Mouse (Mus musculus) olfactory bulb, adult 2 months (tissue): Measurements from ENCODE around the gene BC052040. TPM values are rescaled to one million over a fixed set of nuclear protein-coding genes. Genes with fewer than 3 reads are reported as not detected.

ENCODE experiments used
- H3K27ac ChIP-seq: fragments of 200-500 bp; 2 replicates; pipeline ENCODE4 v1.5.1; 2012; ENCODE audit warnings: low read depth, low read length; ENCODE audit not compliant: insufficient read depth
- H3K4me1 ChIP-seq: fragments of 200-500 bp; 2 replicates; pipeline ENCODE4 v1.6.1; 2012; ENCODE audit warnings: low read length; ENCODE audit not compliant: control insufficient read depth, insufficient read depth
- H3K4me3 ChIP-seq: fragments of 200-500 bp; 2 replicates; pipeline ENCODE4 v1.5.1; 2012; ENCODE audit warnings: mild to moderate bottlenecking, low read depth, low read length, moderate library complexity; ENCODE audit not compliant: insufficient read depth
- CTCF ChIP-seq: fragments of 200-500 bp; IDR thresholded peaks from 2 replicates; pipeline ENCODE4 v1.5.1; 2012; ENCODE audit warnings: low read depth, mild to moderate bottlenecking, low read length, moderate library complexity; ENCODE audit not compliant: insufficient read depth
- POLR2A ChIP-seq: fragments of 200-500 bp; IDR thresholded peaks from 2 replicates; pipeline ENCODE4 v1.6.1; 2012; ENCODE audit warnings: mild to moderate bottlenecking, low read depth, low read length, moderate library complexity; ENCODE audit not compliant: insufficient read depth
- WGBS: fragments of 180-500 bp; shearing (Covaris S2); methylation state at CpG from one replicate; pipeline ENCODE4 v1.1.7; 2018; 5-methylcytosine and 5-hydroxymethylcytosine counted together
- polyA plus RNA-seq: library from polyadenylated mRNA; stranded (reverse); fragments of >200 nt; gene quantifications from 2 replicates; pipeline ENCODE4 v1.2.4, GENCODE M21; 2012; ENCODE audit warnings: low replicate concordance; ENCODE audit not compliant: missing spikeins, insufficient read depth, insufficient read length

The BC052040 gene
- polyA plus RNA-seq, 1 experiment: not detected

- peaks cover 3% of the 10 kb centered on the region for H3K4me1 ChIP-seq
- peak overlapping the region; percentile 37; the same call in 1 of the 2 replicates for H3K27ac ChIP-seq
- WGBS: 55% methylated on average over 2 of the region's 2 CpGs
- no peak for TF ChIP-seq POLR2A
- no peak for TF ChIP-seq CTCF
- no peak overlapping the region for H3K4me3 ChIP-seq
Observed at GRCm38 (mm10) chr2:115592651-115593119, 11.2 kb downstream of the BC052040 start.

GRCm38 (mm10) chr2:115597017-115597416, 15.5 kb downstream of the BC052040 start:
- H3K4me1 ChIP-seq: peaks cover 6% of the 10 kb centered on the region
- WGBS: 89% methylated on average over 10 of the region's 10 CpGs
- H3K27ac ChIP-seq: no peak overlapping the region
- no peak overlapping the region for H3K4me3 ChIP-seq
- TF ChIP-seq POLR2A (no peak), CTCF (no peak)

- H3K4me1 ChIP-seq: peaks cover 3% of the 10 kb centered on the region
- H3K4me3 ChIP-seq: no peak overlapping the region
- no peak overlapping the region for H3K27ac ChIP-seq
- TF ChIP-seq CTCF: no peak
- no peak for TF ChIP-seq POLR2A
- WGBS: 90% methylated on average over 5 of the region's 5 CpGs
Observed at GRCm38 (mm10) chr2:115598266-115598665, 16.8 kb downstream of the BC052040 start.

GRCm38 (mm10) chr2:115600724-115601123, 19.2 kb downstream of the BC052040 start:
- Histone ChIP-seq H3K4me1 (peaks cover 3% of the 10 kb centered on the region), H3K4me3 (no peak overlapping the region), H3K27ac (no peak overlapping the region)
- WGBS: 84% methylated on average over 5 of the region's 5 CpGs
- TF ChIP-seq CTCF (no peak), POLR2A (no peak)

- TF ChIP-seq CTCF (no peak), POLR2A (no peak)
- 98% methylated on average over 1 of the region's 1 CpGs for WGBS
- Histone ChIP-seq H3K27ac (no peak overlapping the region), H3K4me3 (no peak overlapping the region), H3K4me1 (peaks cover 3% of the 10 kb centered on the region)
Observed at GRCm38 (mm10) chr2:115601280-115601679, 19.8 kb downstream of the BC052040 start.

GRCm38 (mm10) chr2:115602116-115602515, 20.6 kb downstream of the BC052040 start:
- no peak overlapping the region for H3K27ac ChIP-seq
- H3K4me1 ChIP-seq: peaks cover 3% of the 10 kb centered on the region
- WGBS: 85% methylated on average over 2 of the region's 2 CpGs
- no peak overlapping the region for H3K4me3 ChIP-seq
- TF ChIP-seq CTCF (no peak), POLR2A (no peak)

- 63% methylated on average over 6 of the region's 6 CpGs for WGBS
- Histone ChIP-seq H3K4me3 (no peak overlapping the region), H3K4me1 (no peaks in the 10 kb centered on the region), H3K27ac (no peak overlapping the region)
- no peak for TF ChIP-seq CTCF
Observed at GRCm38 (mm10) chr2:115604132-115604531, 22.6 kb downstream of the BC052040 start.

- 73% methylated on average over 1 of the region's 1 CpGs for WGBS
- no peak overlapping the region for H3K27ac ChIP-seq
- TF ChIP-seq CTCF (no peak), POLR2A (no peak)
- H3K4me1 ChIP-seq: no peaks in the 10 kb centered on the region
- no peak overlapping the region for H3K4me3 ChIP-seq
Observed at GRCm38 (mm10) chr2:115605829-115606336, 24.4 kb downstream of the BC052040 start.

- H3K4me3 ChIP-seq: no peak overlapping the region
- no peak for TF ChIP-seq CTCF
- TF ChIP-seq POLR2A: no peak
- no peaks in the 10 kb centered on the region for H3K4me1 ChIP-seq
- 95% methylated on average over 3 of the region's 3 CpGs for WGBS
- no peak overlapping the region for H3K27ac ChIP-seq
Observed at GRCm38 (mm10) chr2:115609020-115609419, 27.5 kb downstream of the BC052040 start.

GRCm38 (mm10) chr2:115610092-115610491, 28.6 kb downstream of the BC052040 start:
- Histone ChIP-seq H3K4me1 (no peaks in the 10 kb centered on the region), H3K27ac (no peak overlapping the region), H3K4me3 (no peak overlapping the region)
- no peak for TF ChIP-seq POLR2A
- no peak for TF ChIP-seq CTCF
- WGBS: 83% methylated on average over 2 of the region's 2 CpGs
